Mouse (Mus musculus) myocyte (in vitro differentiated cells): ENCODE data around the gene Flt3. TPM values are rescaled to one million over a fixed set of nuclear protein-coding genes. Genes with fewer than 3 reads are reported as not detected.

Experiments
- H3K27me3 ChIP-seq: one replicate; pipeline ENCODE4 v1.6.1; 2011; ENCODE audit not compliant: control insufficient read depth, insufficient read depth, insufficient read length
- H3K36me3 ChIP-seq: one replicate; pipeline ENCODE4 v1.6.1; 2011; ENCODE audit not compliant: control insufficient read depth, insufficient read depth
- H3K4me2 ChIP-seq: one replicate; pipeline ENCODE4 v1.6.1; 2011; ENCODE audit warnings: low read depth, control low read depth
- H3K4me3 ChIP-seq: one replicate; pipeline ENCODE4 v1.5.1; 2011; ENCODE audit warnings: mild to moderate bottlenecking, control low read depth, moderate library complexity
- H3K79me2 ChIP-seq: one replicate; pipeline ENCODE4 v1.6.1; 2011; ENCODE audit not compliant: control insufficient read depth, insufficient read depth
- H3ac ChIP-seq: one replicate; pipeline ENCODE4 v1.6.1; 2011; ENCODE audit not compliant: control insufficient read depth, insufficient read length
- CEBPB ChIP-seq: IDR thresholded peaks from 2 replicates; pipeline ENCODE4 v1.6.1; 2011; ENCODE audit warnings: mild to moderate bottlenecking, moderate library complexity; ENCODE audit not compliant: poor library complexity, insufficient read depth, severe bottlenecking
- E2F4 ChIP-seq: IDR thresholded peaks from one replicate; pipeline ENCODE4 v1.6.1; 2011; ENCODE audit warnings: mild to moderate bottlenecking, control low read depth, moderate library complexity; ENCODE audit not compliant: insufficient read depth
- MAX ChIP-seq: IDR thresholded peaks from one replicate; pipeline ENCODE4 v1.6.1; 2011; ENCODE audit warnings: low read depth, mild to moderate bottlenecking, control low read depth
- MYOD1 ChIP-seq, 3 experiments: IDR thresholded peaks; one replicate each; pipeline ENCODE4 v1.6.1; 2011; ENCODE audit warnings: control low read depth in 2 of 3, low read depth in 2 of 3, mild to moderate bottlenecking in 2 of 3, moderate library complexity in 1 of 3; ENCODE audit not compliant: insufficient read length in 2 of 3, control insufficient read depth in 1 of 3
- MYOG ChIP-seq, 3 experiments: IDR thresholded peaks; one replicate each; pipeline ENCODE4 v1.6.1; 2011; ENCODE audit warnings: control low read depth in 2 of 3, low read depth in 2 of 3, mild to moderate bottlenecking in 2 of 3; ENCODE audit not compliant: insufficient read length in 2 of 3, control insufficient read depth in 1 of 3, insufficient read depth in 1 of 3
- POLR2A ChIP-seq: IDR thresholded peaks from one replicate; pipeline ENCODE4 v1.6.1; 2011; ENCODE audit warnings: low read depth, mild to moderate bottlenecking, control low read depth, moderate library complexity; ENCODE audit not compliant: insufficient read length
- POLR2AphosphoS2 ChIP-seq: IDR thresholded peaks from one replicate; pipeline ENCODE4 v1.6.1; 2011; ENCODE audit warnings: low read depth, control low read depth; ENCODE audit not compliant: insufficient read length
- REST ChIP-seq: IDR thresholded peaks from one replicate; pipeline ENCODE4 v1.6.1; 2011; ENCODE audit warnings: mild to moderate bottlenecking, control low read depth, moderate library complexity; ENCODE audit not compliant: insufficient read depth, insufficient read length
- SRF ChIP-seq: IDR thresholded peaks from one replicate; pipeline ENCODE4 v1.6.1; 2011; ENCODE audit warnings: low read depth; ENCODE audit not compliant: control insufficient read depth, insufficient read length
- TCF12 ChIP-seq: IDR thresholded peaks from one replicate; pipeline ENCODE4 v1.6.1; 2011; ENCODE audit warnings: mild to moderate bottlenecking, control low read depth; ENCODE audit not compliant: poor library complexity, insufficient read depth, severe bottlenecking
- TCF3 ChIP-seq: IDR thresholded peaks from one replicate; pipeline ENCODE4 v1.6.1; 2011; ENCODE audit warnings: low read depth, control low read depth; ENCODE audit not compliant: insufficient read length
- USF1 ChIP-seq: IDR thresholded peaks from one replicate; pipeline ENCODE4 v1.6.1; 2011; ENCODE audit warnings: low read depth, mild to moderate bottlenecking, control low read depth, moderate library complexity
- polyA plus RNA-seq: library from polyadenylated mRNA; unstranded; fragments of >200 nt; fragmentation: generic; extraction: Trizol; gene quantifications from one replicate; pipeline ENCODE4 v1.2.1, GENCODE M21; 2012; ENCODE audit warnings: missing spikeins

Gene Flt3
- polyA plus RNA-seq, 1 experiment = 0.01 TPM

DNA sequence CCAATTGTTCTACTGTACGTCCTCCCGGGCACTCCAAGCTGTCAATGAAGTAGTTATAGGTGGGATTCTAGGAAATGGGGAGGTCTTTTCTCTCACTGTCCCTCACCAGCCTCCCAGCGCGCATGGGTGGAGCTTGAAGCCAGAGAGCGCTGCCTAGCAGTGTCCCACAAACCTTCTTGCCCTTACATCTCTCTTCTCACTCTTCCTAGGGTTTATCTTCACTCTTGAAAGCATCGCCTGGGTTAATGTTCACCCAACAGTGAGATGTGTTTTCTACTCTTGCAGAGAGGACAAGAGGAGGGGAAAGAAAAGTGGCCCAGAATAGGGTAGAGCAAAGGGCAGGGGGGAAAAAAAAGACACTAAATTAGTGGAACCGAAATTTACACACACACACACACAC, 83.0 kb downstream of the Flt3 start:
- Histone ChIP-seq H3K27me3 (peaks cover 32% of the 10 kb centered on the region), H3ac (no peak overlapping the region), H3K36me3 (no peaks in the 10 kb centered on the region), H3K4me2 (no peak overlapping the region), H3K4me3 (no peak overlapping the region), H3K79me2 (no peaks in the 10 kb centered on the region)
- no peak for TF ChIP-seq POLR2AphosphoS2
- TF ChIP-seq CEBPB = no peak
- TF ChIP-seq SRF = no peak
- no peak for TF ChIP-seq MYOD1 (IDR thresholded peaks at IDR 0.05; ENCODE audit: control insufficient read depth in 1 of 3, insufficient read length in 2 of 3, low read depth in 2 of 3)
- no peak for TF ChIP-seq MYOG (IDR thresholded peaks at IDR 0.05; ENCODE audit: control insufficient read depth in 1 of 3, insufficient read depth in 1 of 3, insufficient read length in 2 of 3, low read depth in 2 of 3)
- no peak for TF ChIP-seq TCF12
- TF ChIP-seq POLR2A = no peak
- no peak for TF ChIP-seq TCF3
- no peak for TF ChIP-seq USF1

DNA sequence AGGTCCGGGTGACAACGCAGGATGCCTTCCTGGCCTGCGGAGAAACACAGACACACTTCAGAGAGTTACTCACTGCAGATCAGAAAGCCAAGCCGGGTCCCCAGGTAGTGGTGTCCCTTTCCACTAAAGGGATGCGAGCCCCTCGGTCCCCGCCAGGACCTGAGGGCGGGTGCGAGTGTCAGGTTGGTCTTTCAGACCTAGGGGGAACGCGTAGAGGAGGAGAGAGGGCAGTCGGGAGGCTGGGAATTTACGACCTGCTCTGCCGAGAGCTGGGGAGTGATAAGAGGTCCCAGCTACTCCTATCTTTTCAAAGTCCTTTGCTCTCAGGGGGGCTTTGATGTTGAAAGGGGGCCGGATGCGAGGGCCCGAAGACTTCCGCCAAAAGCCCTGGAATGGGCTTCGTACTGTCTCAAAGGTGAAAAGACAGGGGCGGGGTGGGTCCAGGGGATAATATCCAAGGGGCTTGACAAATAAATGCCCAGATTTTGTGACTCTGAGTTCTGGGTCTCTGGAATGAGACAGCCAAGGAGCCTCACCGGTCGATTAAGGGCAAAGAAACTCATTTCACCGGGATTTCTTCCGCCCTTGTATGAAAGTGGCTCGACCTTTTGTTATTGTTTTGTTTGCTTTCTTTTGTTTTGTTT, 84.7 kb downstream of the Flt3 start:
- TF ChIP-seq POLR2A = no peak
- no peak for TF ChIP-seq TCF12
- no peak for TF ChIP-seq E2F4
- no peak for TF ChIP-seq MAX
- TF ChIP-seq CEBPB = no peak
- TF ChIP-seq USF1 = no peak
- TF ChIP-seq REST = no peak
- TF ChIP-seq POLR2AphosphoS2 = no peak
- TF ChIP-seq SRF = no peak
- no peak for TF ChIP-seq MYOD1 (IDR thresholded peaks at IDR 0.05; ENCODE audit: control insufficient read depth in 1 of 3, insufficient read length in 2 of 3, low read depth in 2 of 3)
- H3K4me3 ChIP-seq = no peak overlapping the region
- H3ac ChIP-seq = no peak overlapping the region
- no peaks in the 10 kb centered on the region for H3K36me3 ChIP-seq
- no peaks in the 10 kb centered on the region for H3K79me2 ChIP-seq
- peaks cover 23% of the 10 kb centered on the region for H3K27me3 ChIP-seq
- H3K4me2 ChIP-seq = peak overlapping the region; percentile 57

DNA sequence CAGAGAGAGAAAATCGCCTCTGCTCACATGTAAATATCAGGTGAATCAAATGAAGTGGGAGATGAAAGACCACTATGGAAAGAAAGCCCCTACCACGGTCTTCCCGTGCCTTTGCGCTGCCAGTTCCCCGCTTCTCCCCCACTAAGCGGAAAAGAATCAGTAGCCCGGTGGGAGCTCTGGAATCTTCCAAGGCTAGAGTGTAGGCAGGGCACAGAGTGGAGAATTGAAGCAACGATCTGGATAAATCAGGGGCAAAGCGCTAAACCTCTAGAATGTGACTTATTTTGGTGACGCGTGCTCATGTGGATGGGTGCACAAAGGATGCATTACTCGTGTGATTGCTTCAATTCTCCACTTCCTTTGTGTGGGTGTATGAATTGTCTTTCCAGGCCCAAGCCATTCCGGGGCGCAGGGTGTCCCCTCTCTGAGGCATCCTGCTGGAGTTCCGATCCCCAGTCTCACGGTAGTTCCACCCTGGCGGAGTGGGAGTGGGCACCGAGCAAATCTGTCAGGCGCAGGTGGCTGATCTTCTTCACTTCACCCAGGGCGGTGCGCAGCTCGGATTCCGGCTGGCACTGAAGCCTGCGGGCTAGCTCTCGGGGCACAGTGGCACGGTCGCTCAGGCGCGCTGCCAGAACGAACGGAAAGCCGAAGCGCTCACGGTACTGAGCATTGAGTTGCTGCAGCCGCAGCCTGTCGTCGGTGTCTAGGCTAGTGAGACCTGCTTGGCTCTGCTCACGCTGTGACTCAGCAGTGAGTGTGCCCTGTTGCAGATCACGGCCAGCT, 85.5 kb downstream of the Flt3 start:
- H3K4me3 ChIP-seq = no peak overlapping the region
- no peak overlapping the region for H3ac ChIP-seq
- H3K27me3 ChIP-seq = peaks cover 30% of the 10 kb centered on the region
- H3K36me3 ChIP-seq = no peaks in the 10 kb centered on the region
- H3K79me2 ChIP-seq = no peaks in the 10 kb centered on the region
- TF ChIP-seq MYOG (IDR thresholded peaks at IDR 0.05; ENCODE audit: control insufficient read depth in 1 of 3, insufficient read depth in 1 of 3, insufficient read length in 2 of 3, low read depth in 2 of 3) (peak in 1 of 3 experiments; percentile 4), TCF12 (no peak)
- H3K4me2 ChIP-seq = peak overlapping the region; percentile 57

DNA sequence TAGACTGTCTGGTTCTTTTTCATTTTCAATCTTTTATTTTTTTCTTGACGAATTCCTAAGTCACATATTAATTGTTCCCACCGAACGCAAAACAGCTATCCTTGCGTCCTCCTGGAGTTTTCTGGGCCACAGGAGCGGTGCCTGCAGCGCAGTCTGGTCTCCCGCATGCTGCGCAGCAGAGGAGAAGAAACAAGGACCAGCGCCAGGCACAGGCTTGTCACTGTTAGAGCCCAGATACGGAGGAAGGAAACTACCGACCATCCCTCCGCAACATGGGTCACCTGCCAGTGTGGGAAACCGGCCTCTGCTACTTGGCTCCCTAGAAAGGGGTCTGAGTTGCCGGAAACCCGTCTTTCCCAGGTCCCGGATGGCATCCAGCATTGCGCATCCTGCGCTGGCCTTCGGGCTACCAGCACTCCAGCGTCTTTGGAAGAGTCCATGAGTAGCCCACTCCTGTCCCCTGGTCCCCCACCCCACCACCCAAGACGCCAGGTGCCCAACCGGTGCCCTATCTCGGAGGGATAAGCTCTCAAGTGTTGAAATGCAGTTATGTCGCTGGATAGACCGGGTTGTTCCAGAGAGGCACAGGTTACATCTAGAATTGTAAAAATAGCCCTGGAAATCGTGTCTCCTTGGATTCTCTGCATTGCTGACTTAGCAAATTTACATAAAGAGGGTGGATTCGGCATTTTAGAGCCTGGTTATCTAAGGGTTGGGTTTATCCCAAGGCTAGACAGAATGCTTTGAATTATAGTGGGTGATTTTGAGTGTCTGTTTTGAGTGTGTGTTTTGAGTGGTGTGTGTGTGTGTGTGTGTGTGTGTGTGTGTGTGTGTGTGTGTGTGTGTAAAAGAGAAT, 87.2 kb downstream of the Flt3 start:
- peaks cover 42% of the 10 kb centered on the region for H3K27me3 ChIP-seq
- H3K79me2 ChIP-seq = no peaks in the 10 kb centered on the region
- H3K4me2 ChIP-seq = no peak overlapping the region
- TF ChIP-seq MAX (no peak), E2F4 (no peak), POLR2A (no peak), TCF3 (no peak), MYOD1 (IDR thresholded peaks at IDR 0.05; ENCODE audit: control insufficient read depth in 1 of 3, insufficient read length in 2 of 3, low read depth in 2 of 3) (no peak), SRF (no peak), CEBPB (no peak), POLR2AphosphoS2 (no peak), REST (no peak), TCF12 (no peak), MYOG (IDR thresholded peaks at IDR 0.05; ENCODE audit: control insufficient read depth in 1 of 3, insufficient read depth in 1 of 3, insufficient read length in 2 of 3, low read depth in 2 of 3) (no peak), USF1 (no peak)
- no peak overlapping the region for H3K4me3 ChIP-seq
- H3K36me3 ChIP-seq = no peaks in the 10 kb centered on the region
- no peak overlapping the region for H3ac ChIP-seq
